Mouse (Mus musculus) myocyte (in vitro differentiated cells): ENCODE measurements around the gene Raly. TPM values are rescaled to one million over a fixed set of nuclear protein-coding genes. Genes with fewer than 3 reads are reported as not detected.

Source experiments
- H3K27me3 ChIP-seq: one replicate; pipeline ENCODE4 v1.6.1; 2011; ENCODE audit not compliant: control insufficient read depth, insufficient read depth, insufficient read length
- H3K36me3 ChIP-seq: one replicate; pipeline ENCODE4 v1.6.1; 2011; ENCODE audit not compliant: control insufficient read depth, insufficient read depth
- H3K4me2 ChIP-seq: one replicate; pipeline ENCODE4 v1.6.1; 2011; ENCODE audit warnings: low read depth, control low read depth
- H3K4me3 ChIP-seq: one replicate; pipeline ENCODE4 v1.5.1; 2011; ENCODE audit warnings: mild to moderate bottlenecking, control low read depth, moderate library complexity
- H3K79me2 ChIP-seq: one replicate; pipeline ENCODE4 v1.6.1; 2011; ENCODE audit not compliant: control insufficient read depth, insufficient read depth
- H3ac ChIP-seq: one replicate; pipeline ENCODE4 v1.6.1; 2011; ENCODE audit not compliant: control insufficient read depth, insufficient read length
- CEBPB ChIP-seq: IDR thresholded peaks from 2 replicates; pipeline ENCODE4 v1.6.1; 2011; ENCODE audit warnings: mild to moderate bottlenecking, moderate library complexity; ENCODE audit not compliant: poor library complexity, insufficient read depth, severe bottlenecking
- E2F4 ChIP-seq: IDR thresholded peaks from one replicate; pipeline ENCODE4 v1.6.1; 2011; ENCODE audit warnings: mild to moderate bottlenecking, control low read depth, moderate library complexity; ENCODE audit not compliant: insufficient read depth
- MAX ChIP-seq: IDR thresholded peaks from one replicate; pipeline ENCODE4 v1.6.1; 2011; ENCODE audit warnings: low read depth, mild to moderate bottlenecking, control low read depth
- MYOD1 ChIP-seq, 3 experiments: IDR thresholded peaks; one replicate each; pipeline ENCODE4 v1.6.1; 2011; ENCODE audit warnings: control low read depth in 2 of 3, low read depth in 2 of 3, mild to moderate bottlenecking in 2 of 3, moderate library complexity in 1 of 3; ENCODE audit not compliant: insufficient read length in 2 of 3, control insufficient read depth in 1 of 3
- MYOG ChIP-seq, 3 experiments: IDR thresholded peaks; one replicate each; pipeline ENCODE4 v1.6.1; 2011; ENCODE audit warnings: control low read depth in 2 of 3, low read depth in 2 of 3, mild to moderate bottlenecking in 2 of 3; ENCODE audit not compliant: insufficient read length in 2 of 3, control insufficient read depth in 1 of 3, insufficient read depth in 1 of 3
- POLR2A ChIP-seq: IDR thresholded peaks from one replicate; pipeline ENCODE4 v1.6.1; 2011; ENCODE audit warnings: low read depth, mild to moderate bottlenecking, control low read depth, moderate library complexity; ENCODE audit not compliant: insufficient read length
- POLR2AphosphoS2 ChIP-seq: IDR thresholded peaks from one replicate; pipeline ENCODE4 v1.6.1; 2011; ENCODE audit warnings: low read depth, control low read depth; ENCODE audit not compliant: insufficient read length
- REST ChIP-seq: IDR thresholded peaks from one replicate; pipeline ENCODE4 v1.6.1; 2011; ENCODE audit warnings: mild to moderate bottlenecking, control low read depth, moderate library complexity; ENCODE audit not compliant: insufficient read depth, insufficient read length
- SRF ChIP-seq: IDR thresholded peaks from one replicate; pipeline ENCODE4 v1.6.1; 2011; ENCODE audit warnings: low read depth; ENCODE audit not compliant: control insufficient read depth, insufficient read length
- TCF12 ChIP-seq: IDR thresholded peaks from one replicate; pipeline ENCODE4 v1.6.1; 2011; ENCODE audit warnings: mild to moderate bottlenecking, control low read depth; ENCODE audit not compliant: poor library complexity, insufficient read depth, severe bottlenecking
- TCF3 ChIP-seq: IDR thresholded peaks from one replicate; pipeline ENCODE4 v1.6.1; 2011; ENCODE audit warnings: low read depth, control low read depth; ENCODE audit not compliant: insufficient read length
- USF1 ChIP-seq: IDR thresholded peaks from one replicate; pipeline ENCODE4 v1.6.1; 2011; ENCODE audit warnings: low read depth, mild to moderate bottlenecking, control low read depth, moderate library complexity
- polyA plus RNA-seq: library from polyadenylated mRNA; unstranded; fragments of >200 nt; fragmentation: generic; extraction: Trizol; gene quantifications from one replicate; pipeline ENCODE4 v1.2.1, GENCODE M21; 2012; ENCODE audit warnings: missing spikeins

Gene Raly
- polyA plus RNA-seq, 1 experiment: 379 TPM

DNA sequence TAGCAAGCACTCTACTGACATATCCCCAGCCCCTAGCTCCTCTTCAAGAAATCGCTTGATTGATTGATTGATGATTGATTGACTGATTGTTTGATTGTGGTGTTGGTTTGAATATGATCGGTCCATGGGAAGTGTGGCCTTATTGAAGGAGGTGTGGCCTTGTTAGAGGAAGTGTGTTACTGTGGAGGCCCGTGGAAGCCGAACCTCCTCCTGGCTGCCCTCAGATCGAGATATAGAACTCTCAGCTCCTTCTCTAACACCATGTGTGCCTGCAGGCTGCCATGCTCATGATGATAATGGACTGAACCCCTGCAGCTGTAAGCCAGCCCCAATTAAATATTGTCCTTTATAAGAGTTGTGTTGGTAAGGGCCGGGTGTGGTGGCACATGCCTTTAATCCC is 23.8 kb upstream of the Raly start:
- TF ChIP-seq SRF: no peak
- TF ChIP-seq MYOD1 (IDR thresholded peaks at IDR 0.05; ENCODE audit: control insufficient read depth in 1 of 3, insufficient read length in 2 of 3, low read depth in 2 of 3): no peak
- no peak for TF ChIP-seq E2F4
- no peak for TF ChIP-seq CEBPB
- no peak for TF ChIP-seq TCF3
- no peak for TF ChIP-seq POLR2AphosphoS2
- no peak for TF ChIP-seq REST
- TF ChIP-seq USF1: no peak
- no peak for TF ChIP-seq POLR2A
- no peak for TF ChIP-seq TCF12
- TF ChIP-seq MAX: no peak
- no peak for TF ChIP-seq MYOG (IDR thresholded peaks at IDR 0.05; ENCODE audit: control insufficient read depth in 1 of 3, insufficient read depth in 1 of 3, insufficient read length in 2 of 3, low read depth in 2 of 3)
- Histone ChIP-seq H3K79me2 (no peaks in the 10 kb centered on the region), H3K4me3 (no peak overlapping the region), H3K27me3 (no peaks in the 10 kb centered on the region), H3K4me2 (no peak overlapping the region), H3ac (no peak overlapping the region), H3K36me3 (no peaks in the 10 kb centered on the region)

GRCm38 (mm10) chr2:154769930-154770329 is 21.0 kb upstream of the Raly start, which contains the start of gene Gm14214:
Gene Gm14214 (minus strand): TSS chr2:154770030.
- no peaks in the 10 kb centered on the region for H3K36me3 ChIP-seq
- H3K27me3 ChIP-seq: no peaks in the 10 kb centered on the region
- H3K79me2 ChIP-seq: no peaks in the 10 kb centered on the region
- H3K4me3 ChIP-seq: no peak within 1 kb of the TSS
- no peak within 1 kb of the TSS for H3K4me2 ChIP-seq
- TF ChIP-seq CEBPB: no peak
- no peak for TF ChIP-seq POLR2A
- no peak for TF ChIP-seq TCF3
- TF ChIP-seq MYOG (IDR thresholded peaks at IDR 0.05; ENCODE audit: control insufficient read depth in 1 of 3, insufficient read depth in 1 of 3, insufficient read length in 2 of 3, low read depth in 2 of 3): no peak
- no peak within 1 kb of the TSS for H3ac ChIP-seq

- Histone ChIP-seq H3K27me3 (no peaks in the 10 kb centered on the region), H3K79me2 (no peaks in the 10 kb centered on the region), H3K4me2 (no peak overlapping the region), H3ac (no peak overlapping the region), H3K36me3 (no peaks in the 10 kb centered on the region), H3K4me3 (no peak overlapping the region)
- no peak for TF ChIP-seq POLR2A
- TF ChIP-seq USF1: no peak
- TF ChIP-seq MAX: no peak
- TF ChIP-seq POLR2AphosphoS2: no peak
- TF ChIP-seq SRF: no peak
- no peak for TF ChIP-seq TCF12
- no peak for TF ChIP-seq CEBPB
- no peak for TF ChIP-seq MYOD1 (IDR thresholded peaks at IDR 0.05; ENCODE audit: control insufficient read depth in 1 of 3, insufficient read length in 2 of 3, low read depth in 2 of 3)
- TF ChIP-seq REST: no peak
- no peak for TF ChIP-seq E2F4
Measured at GRCm38 (mm10) chr2:154771604-154772003, 19.3 kb upstream of the Raly start.

GRCm38 (mm10) chr2:154774032-154774431 is 16.9 kb upstream of the Raly start:
- Histone ChIP-seq H3K27me3 (no peaks in the 10 kb centered on the region), H3K36me3 (no peaks in the 10 kb centered on the region), H3K4me2 (no peak overlapping the region), H3K4me3 (no peak overlapping the region), H3K79me2 (no peaks in the 10 kb centered on the region), H3ac (no peak overlapping the region)
- TF ChIP-seq TCF12 (no peak), POLR2A (no peak), MYOG (IDR thresholded peaks at IDR 0.05; ENCODE audit: control insufficient read depth in 1 of 3, insufficient read depth in 1 of 3, insufficient read length in 2 of 3, low read depth in 2 of 3) (no peak), POLR2AphosphoS2 (no peak), TCF3 (no peak), USF1 (no peak)

- Histone ChIP-seq H3K79me2 (no peaks in the 10 kb centered on the region), H3K36me3 (no peaks in the 10 kb centered on the region), H3K4me3 (no peak overlapping the region), H3K27me3 (no peaks in the 10 kb centered on the region), H3K4me2 (no peak overlapping the region), H3ac (no peak overlapping the region)
- TF ChIP-seq POLR2AphosphoS2 (no peak), SRF (no peak), POLR2A (no peak), MYOD1 (IDR thresholded peaks at IDR 0.05; ENCODE audit: control insufficient read depth in 1 of 3, insufficient read length in 2 of 3, low read depth in 2 of 3) (no peak), MAX (no peak), E2F4 (no peak), TCF3 (no peak), TCF12 (no peak), CEBPB (no peak), REST (no peak)
Measured at GRCm38 (mm10) chr2:154776496-154776895, 14.4 kb upstream of the Raly start.
